Mouse (Mus musculus) adrenal gland, postnatal 4 days (tissue): ENCODE data around the gene Olfr44. TPM values are rescaled to one million over a fixed set of nuclear protein-coding genes. Genes with fewer than 3 reads are reported as not detected.

Experiments
- DNase-seq, 2 experiments: peaks; one replicate each; pipeline ENCODE4 v3.0.0; 2021 to 2022; ENCODE audit warnings: low spot score in 2 of 2, mixed read lengths in 2 of 2
- long read RNA-seq, 2 experiments: library from polyadenylated mRNA; stranded (forward); transcript quantifications; one replicate each; pipeline ENCODE4 v2.0.0; 2021
- total RNA-seq, 2 experiments: library from RNA; stranded (reverse); gene quantifications; 2 replicates each; pipeline ENCODE4 v1.2.3; 2021

Olfr44 gene
- total RNA-seq = not detected
- long read RNA-seq, experiment 1 = 0 reads
- long read RNA-seq, experiment 2 = 0 reads

- no peak for DNase-seq
Measured at GRCm38 (mm10) chr9:39493895-39494294, at the start of gene Olfr44. Gene Olfr44, minus strand, starts transcription at chr9:39493995.

- no peak for DNase-seq
Measured at GRCm38 (mm10) chr9:39523616-39524285, 30.0 kb upstream of the Olfr44 start.

GRCm38 (mm10) chr9:39518595-39518994 lies 24.8 kb upstream of the Olfr44 start:
- no peak for DNase-seq

- no peak for DNase-seq
Measured at GRCm38 (mm10) chr9:39515531-39515930, 21.7 kb upstream of the Olfr44 start, which contains the start of gene Olfr957. Gene Olfr957, minus strand, starts transcription at chr9:39515809.

GRCm38 (mm10) chr9:39509412-39509811 lies 15.6 kb upstream of the Olfr44 start:
- DNase-seq = no peak

GRCm38 (mm10) chr9:39508998-39509397 lies 15.2 kb upstream of the Olfr44 start:
- DNase-seq = peak in 1 of 2 experiments; percentile 3

- no peak for DNase-seq
Measured at GRCm38 (mm10) chr9:39471844-39472243, 22.0 kb downstream of the Olfr44 start, which contains the start of gene Olfr955. Gene Olfr955, minus strand, starts transcription at chr9:39471944.

GRCm38 (mm10) chr9:39456401-39456800 lies 37.4 kb downstream of the Olfr44 start, which contains the start of gene Olfr954:
Gene Olfr954, plus strand, starts transcription at chr9:39456701.
- DNase-seq = no peak

Other genes with a start within 250 kb of the Olfr44 start
- not detected for gene Olfr1537, start 244.0 kb downstream of the Olfr44 start, total RNA-seq
- gene Olfr945, start 217.2 kb downstream of the Olfr44 start, total RNA-seq = not detected
- not detected for gene Olfr948, start 167.9 kb downstream of the Olfr44 start, total RNA-seq
- not detected for gene Olfr951, start 106.6 kb downstream of the Olfr44 start, total RNA-seq
- not detected for gene Olfr952, start 66.8 kb downstream of the Olfr44 start, total RNA-seq
- gene Olfr954, start 37.3 kb downstream of the Olfr44 start, total RNA-seq = not detected
- not detected for gene Olfr955, start 22.1 kb downstream of the Olfr44 start, total RNA-seq
- gene Olfr957, start 21.8 kb upstream of the Olfr44 start, total RNA-seq = not detected
- not detected for gene Olfr958, start 60.1 kb upstream of the Olfr44 start, total RNA-seq
- not detected for gene Olfr959, start 81.6 kb upstream of the Olfr44 start, total RNA-seq
- gene AW551984, start 110.4 kb upstream of the Olfr44 start, total RNA-seq = 10 to 100 TPM; 38.8 to 48.6 TPM
- not detected for gene Olfr148, start 116.7 kb upstream of the Olfr44 start, total RNA-seq
- not detected for gene Olfr960, start 127.4 kb upstream of the Olfr44 start, total RNA-seq
- gene Olfr961, start 151.1 kb upstream of the Olfr44 start, total RNA-seq = not detected
- gene Olfr963, start 173.2 kb upstream of the Olfr44 start, total RNA-seq = not detected
- gene Olfr149, start 213.1 kb upstream of the Olfr44 start, total RNA-seq = not detected
- gene Olfr965, start 217.4 kb upstream of the Olfr44 start, total RNA-seq = not detected
- gene Olfr150, start 237.0 kb upstream of the Olfr44 start, total RNA-seq = not detected